Mouse (Mus musculus) cerebellum, postnatal 25 days (tissue): ENCODE data around the gene Mkrn2.
A peak's percentile ranks its signal among the peaks of the same experiment; 100 is the strongest.

Experiments used
- DNase-seq, 2 experiments: peaks; one replicate each; pipeline ENCODE4 v3.0.0; 2021; ENCODE audit warnings: mixed read lengths in 2 of 2

Gene Mkrn2

DNA sequence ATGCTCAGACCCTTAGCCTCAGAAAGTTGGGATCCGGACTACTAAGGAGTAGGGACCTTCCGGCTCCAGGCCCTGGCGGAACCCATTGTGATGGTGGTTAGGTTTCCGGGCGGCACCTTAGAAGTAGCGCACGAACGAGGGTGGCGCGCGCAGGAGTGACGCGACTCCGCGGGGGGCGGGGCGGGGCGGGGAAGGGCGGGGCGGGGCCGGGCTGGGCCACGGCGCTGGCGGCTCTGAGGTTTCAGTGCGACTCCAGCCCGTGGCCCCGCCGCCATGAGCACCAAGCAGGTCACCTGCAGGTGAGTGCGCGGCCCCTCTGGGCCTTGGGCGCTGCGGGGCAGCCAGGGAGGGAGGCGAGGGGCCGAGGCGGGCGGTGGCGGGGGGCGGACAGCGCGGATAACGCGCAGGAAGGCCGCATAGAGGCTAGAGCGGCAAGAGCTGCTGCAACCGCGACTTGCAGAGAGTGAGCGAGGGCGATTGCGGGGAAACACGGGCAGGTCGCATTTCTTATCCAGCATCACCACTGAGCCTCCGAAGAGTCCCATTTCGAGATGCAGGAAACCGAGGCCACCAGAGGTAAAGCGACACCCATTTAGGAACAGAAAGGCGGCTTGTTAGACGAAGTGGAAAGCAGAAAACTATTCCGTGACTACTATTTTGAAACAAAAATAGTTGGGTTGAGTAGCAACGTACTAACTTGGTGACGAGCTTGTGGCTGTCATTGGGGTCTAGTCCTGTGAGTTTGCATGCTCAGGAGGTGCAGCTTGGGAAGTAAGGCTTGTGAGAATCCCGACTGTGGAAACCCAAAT is at the start of gene Mkrn2:
Mkrn2 (plus strand) TSS at position 188 of the 809 bp plus-strand sequence.
- DNase-seq, result peak; percentile 89 to 92

GRCm38 (mm10) chr6:115555485-115555884 is 46.2 kb upstream of the Mkrn2 start:
- no peak for DNase-seq

DNA sequence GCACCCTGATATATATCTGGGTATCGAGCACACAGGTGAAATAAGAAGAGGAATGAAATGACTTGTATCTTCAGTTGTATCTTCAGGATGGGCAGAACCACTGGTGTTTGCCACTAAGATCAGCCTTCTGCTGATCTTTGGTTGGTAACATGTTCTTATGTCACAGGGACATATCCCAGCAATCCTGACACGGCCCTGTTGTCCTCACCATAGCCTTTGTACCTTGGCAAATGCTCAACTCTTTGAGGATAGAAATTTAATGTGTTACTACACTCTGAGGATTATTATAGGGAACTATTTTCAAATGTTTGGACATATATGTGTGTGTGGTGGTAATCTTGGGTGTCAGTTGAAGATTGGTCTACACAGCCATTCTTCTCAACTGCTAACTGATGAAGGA is 43.5 kb upstream of the Mkrn2 start:
- DNase-seq, result no peak

- DNase-seq, result no peak
Observed at GRCm38 (mm10) chr6:115559651-115560632, 41.8 kb upstream of the Mkrn2 start.

- DNase-seq, result no peak
Observed at GRCm38 (mm10) chr6:115565479-115566045, 36.1 kb upstream of the Mkrn2 start.

- no peak for DNase-seq
Observed at GRCm38 (mm10) chr6:115574171-115574570, 27.5 kb upstream of the Mkrn2 start.

DNA sequence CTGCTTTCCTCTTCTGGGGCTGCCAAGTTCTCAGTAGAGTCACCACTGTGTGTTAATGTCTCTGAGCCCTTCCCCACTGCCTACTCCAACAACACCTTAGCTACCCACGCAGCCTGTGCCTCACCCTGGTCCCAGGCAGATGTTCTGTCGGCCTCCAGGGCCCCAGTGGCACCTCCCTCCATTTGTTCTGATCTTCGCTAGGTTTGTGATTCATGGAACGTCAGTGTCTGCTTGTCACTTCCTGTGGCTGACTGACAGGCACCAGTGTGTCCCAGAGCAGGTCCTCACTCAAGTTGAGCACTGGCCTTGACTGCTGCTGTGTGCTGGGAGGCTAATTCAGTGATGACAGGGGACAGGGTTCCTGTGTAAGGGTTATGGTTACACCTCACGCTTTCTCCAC is 24.3 kb upstream of the Mkrn2 start:
- no peak for DNase-seq

DNA sequence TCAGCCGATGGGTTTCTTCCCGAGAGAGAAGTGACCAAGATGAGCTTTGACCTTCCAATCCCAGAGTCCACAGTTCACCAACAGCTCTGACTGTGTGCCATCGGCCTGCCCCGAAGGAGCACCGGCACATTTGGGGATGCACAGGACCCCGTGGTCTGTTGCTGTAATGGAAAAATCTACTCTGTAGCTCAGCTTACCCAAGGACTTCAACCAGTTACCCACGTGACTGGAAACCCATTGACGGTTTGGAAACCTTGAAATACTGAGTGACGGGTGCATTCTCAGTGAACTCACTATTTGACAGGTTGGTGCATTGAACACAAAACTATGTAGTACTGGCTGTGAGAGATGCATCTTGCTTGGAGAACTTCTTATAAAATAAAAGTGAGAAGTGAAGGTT is 23.8 kb upstream of the Mkrn2 start:
- no peak for DNase-seq

- no peak for DNase-seq
Observed at GRCm38 (mm10) chr6:115580810-115581209, 20.9 kb upstream of the Mkrn2 start.

GRCm38 (mm10) chr6:115582328-115583115 is 19.2 kb upstream of the Mkrn2 start:
- no peak for DNase-seq

DNA sequence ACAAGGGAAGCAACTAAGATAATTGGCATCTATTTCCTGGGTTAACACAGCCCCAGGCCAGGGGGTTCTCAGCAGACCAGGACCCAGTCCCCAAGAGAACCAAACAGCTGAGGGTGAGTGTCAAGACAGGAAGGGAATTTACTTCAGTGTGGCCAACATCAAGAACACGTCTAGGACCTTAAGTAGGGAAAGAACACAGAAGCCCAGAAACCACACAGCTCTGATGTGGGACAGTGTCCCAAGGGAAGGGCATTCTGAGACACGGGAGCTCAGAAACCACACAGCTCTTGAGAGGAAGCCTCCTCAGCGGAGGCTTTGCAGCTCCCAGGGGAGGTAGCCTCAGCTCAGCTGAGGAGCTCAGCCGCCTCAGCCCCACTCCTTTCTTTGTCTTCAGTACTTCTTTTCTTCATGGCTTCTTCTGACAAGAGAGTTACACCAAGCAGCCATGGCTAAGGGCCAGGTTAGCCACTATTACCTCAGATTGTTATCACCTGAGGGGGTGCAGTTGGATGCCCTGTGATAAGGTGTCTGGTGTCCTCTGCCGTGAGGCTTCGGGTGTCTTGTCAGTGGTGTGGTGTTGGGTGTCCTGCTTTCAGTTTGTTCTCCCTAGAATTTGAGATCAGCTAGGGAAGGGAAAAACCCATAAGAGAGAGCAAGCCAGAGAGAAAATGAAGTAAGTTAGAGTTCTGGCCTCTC is 18.1 kb upstream of the Mkrn2 start:
- DNase-seq, result no peak

GRCm38 (mm10) chr6:115584176-115584575 is 17.5 kb upstream of the Mkrn2 start:
- no peak for DNase-seq

- DNase-seq, result no peak
Observed at GRCm38 (mm10) chr6:115586321-115586720, 15.4 kb upstream of the Mkrn2 start.

DNA sequence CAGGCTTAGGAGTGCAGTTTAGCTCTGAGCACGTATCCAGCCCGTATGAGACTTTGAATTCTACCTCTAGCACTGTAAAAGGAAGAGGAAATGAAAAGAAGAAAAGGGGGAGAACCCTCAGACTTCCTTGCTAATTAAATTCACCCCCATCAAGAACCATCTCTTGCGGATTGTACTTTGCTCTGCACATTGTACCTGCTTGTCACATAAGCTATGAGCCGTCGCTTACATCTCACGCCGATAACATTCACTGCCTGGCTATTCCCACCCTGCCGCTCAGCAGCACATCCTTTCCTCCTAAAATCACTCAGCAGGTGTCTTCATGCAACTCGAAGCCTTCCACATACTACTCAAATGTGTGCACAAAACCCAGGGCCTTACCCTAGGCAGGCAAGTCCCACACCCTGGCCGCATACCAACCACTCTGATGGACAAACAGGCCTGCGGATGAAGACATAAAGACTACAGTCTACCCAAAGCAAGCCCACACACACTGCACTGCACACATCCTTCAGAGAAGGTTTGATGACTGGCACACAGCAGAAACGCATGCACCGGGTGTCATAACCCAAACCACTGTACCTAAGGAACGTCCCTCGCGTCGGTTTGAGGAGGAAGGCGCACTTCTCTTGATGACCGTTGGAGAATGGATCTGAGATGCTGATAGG is 9.9 kb upstream of the Mkrn2 start:
- DNase-seq, result no peak

GRCm38 (mm10) chr6:115592458-115592857 is 9.2 kb upstream of the Mkrn2 start, which contains the start of gene Mkrn2os:
Gene Mkrn2os, minus strand, starts transcription at chr6:115592576.
- no peak for DNase-seq

DNA sequence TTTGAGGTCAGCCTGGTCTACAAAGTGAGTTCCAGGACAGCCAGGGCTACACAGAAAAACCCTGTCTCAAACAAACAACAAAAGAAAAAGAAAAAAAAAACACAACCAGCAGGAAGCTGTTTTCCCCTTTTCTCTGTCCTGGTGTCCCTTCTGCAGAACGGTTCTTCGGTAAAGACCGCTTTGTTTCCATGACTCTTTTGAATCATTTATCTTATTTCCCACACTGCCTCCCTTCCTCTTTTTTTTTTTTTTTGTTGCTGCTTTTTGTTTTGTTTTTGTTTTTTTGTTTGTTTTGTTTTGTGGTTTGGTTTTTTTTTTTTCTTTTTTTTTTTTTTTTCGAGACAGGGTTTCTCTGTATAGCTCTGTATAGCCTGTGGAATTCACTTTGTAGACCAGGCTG is 8.4 kb upstream of the Mkrn2 start:
- DNase-seq, result no peak

- no peak for DNase-seq
Observed at GRCm38 (mm10) chr6:115594463-115594862, 7.2 kb upstream of the Mkrn2 start.

- no peak for DNase-seq
Observed at GRCm38 (mm10) chr6:115595667-115596066, 6.0 kb upstream of the Mkrn2 start.

DNA sequence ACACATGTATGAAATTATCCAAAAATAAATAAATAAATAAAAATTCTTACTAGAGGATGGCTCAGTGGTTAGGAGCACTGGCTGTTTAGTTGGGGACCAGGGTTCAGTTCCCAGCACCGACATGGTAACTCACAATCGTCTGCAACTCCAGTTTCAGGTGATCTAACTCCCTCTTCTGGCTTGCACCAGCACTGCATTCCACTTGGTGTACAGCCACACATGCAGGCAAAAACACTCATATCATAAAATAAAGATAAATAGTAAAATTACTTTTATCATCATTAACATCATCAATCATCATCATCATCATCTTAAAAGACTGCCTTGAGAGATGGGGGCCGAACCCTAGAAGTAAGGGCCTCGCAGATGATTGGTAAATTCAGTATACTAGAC is 384 bp upstream of the Mkrn2 start:
- peak in 1 of 2 experiments; percentile 40 for DNase-seq

- no peak for DNase-seq
Observed at GRCm38 (mm10) chr6:115606461-115606860, 4.8 kb downstream of the Mkrn2 start.

DNA sequence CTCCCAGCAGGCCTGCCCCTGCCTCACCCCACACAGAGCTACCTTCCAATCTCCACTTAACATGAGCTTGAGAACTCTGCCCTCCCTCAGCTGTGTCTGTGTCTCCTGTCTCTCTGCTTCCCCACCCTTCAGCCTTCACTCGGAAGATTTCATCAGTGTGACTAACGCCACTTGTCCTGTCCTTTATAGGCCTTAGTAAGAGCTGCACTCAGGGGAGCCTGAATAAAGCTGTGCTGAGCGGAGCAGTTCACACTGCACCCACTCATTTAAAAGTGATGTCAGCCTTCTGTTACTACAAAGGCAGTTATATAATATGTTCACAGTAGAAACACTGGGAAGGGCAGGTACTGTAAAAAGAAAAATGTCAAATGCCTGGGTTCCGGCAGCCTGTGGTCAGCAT is 5.7 kb downstream of the Mkrn2 start:
- no peak for DNase-seq
